Mouse (Mus musculus): Measurements from ENCODE around the gene Hspa5.

- TF ChIP-seq CHD2 (IDR thresholded peaks at IDR 0.05; ENCODE audit: low read depth, low read length) (no peak), ZNF384 (IDR thresholded peaks at IDR 0.05; ENCODE audit: low read depth, low read length) (no peak), HCFC1 (IDR thresholded peaks at IDR 0.05; ENCODE audit: borderline replicate concordance, insufficient read depth, low read length) (no peak)
Measured at GRCm38 (mm10) chr2:34794511-34794910, 22.7 kb downstream of the Hspa5 start.
